Mouse (Mus musculus): ENCODE measurements around the gene 1810049J17Rik. TPM values are rescaled to one million over a fixed set of nuclear protein-coding genes. Genes with fewer than 3 reads are reported as not detected.
A peak's percentile ranks its signal among the peaks of the same experiment; 100 is the strongest.

1810049J17Rik gene
- total and polyA plus RNA-seq, 3 experiments, result 23.9 TPM; not detected in 2

- DNase-seq (ENCODE audit: low read depth, low spot score), result peak; percentile 61
- H3K4me3 ChIP-seq (ENCODE audit: control insufficient read depth in 1 of 2, insufficient read depth in 1 of 2, low read depth in 2 of 2, low read length in 2 of 2), result no peak overlapping the region; a peak in 1 of 4 replicates
These were observed 15.3 kb downstream of the 1810049J17Rik start for GRCm38 (mm10) chr15:12306188-12307071.

GRCm38 (mm10) chr15:12301771-12302170, 19.9 kb downstream of the 1810049J17Rik start:
- H3K36me3 ChIP-seq (ENCODE audit: control insufficient read depth in 1 of 2, insufficient read depth in 2 of 2, low read length in 2 of 2), result peaks cover 0 to 10% of the 10 kb centered on the region in 2 experiments; a peak in 2 of 4 replicates
- no peak overlapping the region for H3K27ac ChIP-seq (ENCODE audit: control insufficient read depth, low read depth, low read length)
- H3K9me3 ChIP-seq (replicated peaks; ENCODE audit: insufficient read depth, low read length), result no peaks in the 10 kb centered on the region
- H3K4me3 ChIP-seq (ENCODE audit: control insufficient read depth in 1 of 2, insufficient read depth in 1 of 2, low read depth in 2 of 2, low read length in 2 of 2), result no peak overlapping the region
- peaks cover 7 to 8% of the 10 kb centered on the region in 2 experiments for H3K4me1 ChIP-seq (ENCODE audit: control insufficient read depth in 1 of 2, insufficient read depth in 2 of 2, low read length in 2 of 2)
- no peaks in the 10 kb centered on the region for H3K79me2 ChIP-seq (ENCODE audit: control insufficient read depth, insufficient read depth, low read length, poor library complexity)
- no peak for TF ChIP-seq MEF2A (IDR thresholded peaks at IDR 0.05; ENCODE audit: extremely low read depth, insufficient replicate concordance, low read depth, low read length, poor library complexity, severe bottlenecking)
- TF ChIP-seq POLR2AphosphoS5 (IDR thresholded peaks at IDR 0.05; ENCODE audit: borderline replicate concordance, low read depth, low read length), result no peak
- TF ChIP-seq GATA1 (IDR thresholded peaks at IDR 0.05; ENCODE audit: low read depth, low read length), result no peak
- no peak for TF ChIP-seq BHLHE40 (IDR thresholded peaks at IDR 0.05; ENCODE audit: borderline replicate concordance, low read depth, low read length)
- DNase-seq (ENCODE audit: low read depth, low spot score), result peak; percentile 58
- no peaks in the 10 kb centered on the region for H3K27me3 ChIP-seq (ENCODE audit: control insufficient read depth in 1 of 2, insufficient read depth in 2 of 2, low read length in 2 of 2)
- H3K9ac ChIP-seq (ENCODE audit: control insufficient read depth, low read depth, low read length, poor library complexity, severe bottlenecking), result no peak overlapping the region

More at GRCm38 (mm10) chr15:12306188-12307071, 15.3 kb downstream of the 1810049J17Rik start:
- Histone ChIP-seq H3K9ac (ENCODE audit: control insufficient read depth, low read depth, low read length, poor library complexity, severe bottlenecking) (peak overlapping the region; percentile 49), H3K79me2 (ENCODE audit: control insufficient read depth, insufficient read depth, low read length, poor library complexity) (no peaks in the 10 kb centered on the region), H3K27ac (ENCODE audit: control insufficient read depth, low read depth, low read length) (peak overlapping the region; percentile 71), H3K9me3 (replicated peaks; ENCODE audit: insufficient read depth, low read length) (no peaks in the 10 kb centered on the region), H3K36me3 (ENCODE audit: control insufficient read depth in 1 of 2, insufficient read depth in 2 of 2, low read length in 2 of 2) (peaks cover 0 to 43% of the 10 kb centered on the region in 2 experiments; a peak in 2 of 4 replicates), H3K27me3 (ENCODE audit: control insufficient read depth in 1 of 2, insufficient read depth in 2 of 2, low read length in 2 of 2) (no peaks in the 10 kb centered on the region), H3K4me1 (ENCODE audit: control insufficient read depth in 1 of 2, insufficient read depth in 2 of 2, low read length in 2 of 2) (peaks cover 18 to 36% of the 10 kb centered on the region in 2 experiments)
- peak; percentile 44; the same call in 1 of the 2 replicates for TF ChIP-seq GABPA (IDR thresholded peaks at IDR 0.05; ENCODE audit: low read depth, low read length)
- TF ChIP-seq ZMIZ1 (IDR thresholded peaks at IDR 0.05; ENCODE audit: low read depth, low read length), result no peak
- no peak for TF ChIP-seq CHD2 (IDR thresholded peaks at IDR 0.05; ENCODE audit: low read length)
- TF ChIP-seq MYC (IDR thresholded peaks at IDR 0.05; ENCODE audit: low read depth, low read length), result peak; percentile 78; the same call in 1 of the 2 replicates
- no peak; the same call in 1 of the 2 replicates for TF ChIP-seq SIN3A (IDR thresholded peaks at IDR 0.05; ENCODE audit: low read length)
- TF ChIP-seq GATA1 (IDR thresholded peaks at IDR 0.05; ENCODE audit: low read depth, low read length), result no peak
- TF ChIP-seq USF1 (IDR thresholded peaks at IDR 0.05; ENCODE audit: low read depth, low read length), result no peak; the same call in 1 of the 2 replicates
- TF ChIP-seq MXI1 (IDR thresholded peaks at IDR 0.05; ENCODE audit: low read depth, low read length), result peak; percentile 81; the same call in 1 of the 2 replicates
- TF ChIP-seq TAL1 (IDR thresholded peaks at IDR 0.05; ENCODE audit: low read length), result no peak
- no peak for TF ChIP-seq BHLHE40 (IDR thresholded peaks at IDR 0.05; ENCODE audit: borderline replicate concordance, low read depth, low read length)
- TF ChIP-seq POLR2AphosphoS5 (IDR thresholded peaks at IDR 0.05; ENCODE audit: borderline replicate concordance, low read depth, low read length), result no peak
- peak; percentile 29; the same call in 1 of the 2 replicates for TF ChIP-seq ETS1 (IDR thresholded peaks at IDR 0.05; ENCODE audit: low read depth, low read length)
- TF ChIP-seq TBP (IDR thresholded peaks at IDR 0.05; ENCODE audit: low read depth, low read length), result 0 out of 2 replicates have a peak, but pooled peaks have one; percentile 33
- peak; percentile 8; the same call in 1 of the 2 replicates for TF ChIP-seq MEF2A (IDR thresholded peaks at IDR 0.05; ENCODE audit: extremely low read depth, insufficient replicate concordance, low read depth, low read length, poor library complexity, severe bottlenecking)
- TF ChIP-seq EP300 (IDR thresholded peaks at IDR 0.05; ENCODE audit: low read depth in 1 of 2, low read length in 2 of 2), result peak; percentile 36 to 39; a peak in 3 of 4 replicates
- TF ChIP-seq MAFK (IDR thresholded peaks at IDR 0.05; ENCODE audit: borderline replicate concordance, low read depth, low read length), result 0 out of 2 replicates have a peak, but pooled peaks have one; percentile 33
- TF ChIP-seq MAX (IDR thresholded peaks at IDR 0.05; ENCODE audit: low read length), result peak; percentile 86

Measured in MEL (cell line).